15 mouse cellular contexts compared by ENCODE assay signal in the genomic region with DNA sequence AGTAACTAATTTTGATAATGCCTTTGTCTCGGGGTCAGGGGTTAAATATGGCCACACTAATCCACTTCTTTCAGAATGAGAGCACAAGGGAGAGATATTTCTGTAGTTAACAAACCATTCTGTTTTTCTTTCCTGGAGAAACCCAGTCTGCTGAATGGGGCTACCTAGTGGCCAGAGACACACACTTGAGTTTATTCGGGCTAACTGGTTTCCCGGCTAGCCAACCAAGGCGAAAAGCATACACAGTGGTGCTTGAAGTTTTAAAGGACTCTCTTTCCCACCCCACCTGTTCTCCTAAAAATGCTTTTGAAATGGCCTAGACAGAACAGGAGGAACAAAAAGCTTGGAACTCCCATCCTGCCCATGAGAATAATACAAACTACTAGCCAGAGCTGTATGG.
DNase-seq lines count a peak whose midpoint lies in the region; ATAC-seq and TF ChIP-seq lines count a peak whose summit lies in the region.
"Had no signal": no experiment of that assay in that cellular context is flagged by ENCODE, and none has a peak within 500 bp of the region (broad histone marks: within the 10 kb centered on the region; RNA-seq: fewer than 3 reads in every experiment).

No protein-coding gene starts in this region.

- no peak for DNase-seq in gastrocnemius, adult 2 months
- DNase-seq in gastrocnemius, adult 18-20 months (ENCODE audit: low spot score): no peak
- no peak for DNase-seq in lung, postnatal 0 days (ENCODE audit: low spot score)
- DNase-seq in lung, postnatal 4 days: no peak
- peak; percentile 63 for DNase-seq in ZHBTc4 (ENCODE audit: low read depth, low spot score)
- DNase-seq in ovary, postnatal 10 days (ENCODE audit: low spot score): no peak
- DNase-seq in cerebellum, postnatal 25 days: no peak
- DNase-seq: cerebellum, adult 9-11 months; layer of hippocampus, postnatal 36 days had no signal

- peaks cover 12% of the 10 kb centered on the region; the same call in 1 of the 2 replicates for H3K4me1 ChIP-seq in lung, postnatal 0 days (ENCODE audit: insufficient read depth, low read depth, low read length)
- 0 out of 2 replicates have a peak, but pooled peaks cover 7% of the 10 kb centered on the region for H3K4me1 ChIP-seq in stomach, embryonic 15.5 days

- no peaks in the 10 kb centered on the region for H3K27me3 ChIP-seq in lung, postnatal 0 days (replicated peaks; ENCODE audit: insufficient read depth, low read length)
- H3K27me3 ChIP-seq in stomach, embryonic 15.5 days (replicated peaks): 0 out of 2 replicates have a peak, but pooled peaks cover under 1% of the 10 kb centered on the region
- H3K27me3 ChIP-seq: heart, embryonic 15.5 days; megakaryocyte, embryonic 14.5 days; neural tube, embryonic 13.5 days had no signal

- TF ChIP-seq CTCF in gastrocnemius, adult 2 months (IDR thresholded peaks at IDR 0.05): no peak
- TF ChIP-seq CTCF in lung, postnatal 0 days (IDR thresholded peaks at IDR 0.05): no peak

- no peak for TF ChIP-seq EP300 in lung, postnatal 0 days (IDR thresholded peaks at IDR 0.05)

- H3K36me3 ChIP-seq in lung, postnatal 0 days (ENCODE audit: insufficient read depth, low read length): no peaks in the 10 kb centered on the region
- no peaks in the 10 kb centered on the region for H3K36me3 ChIP-seq in stomach, embryonic 15.5 days
- H3K36me3 ChIP-seq: heart, embryonic 15.5 days; limb, embryonic 13.5 days; neural tube, embryonic 13.5 days had no signal

- H3K27ac ChIP-seq in gastrocnemius, adult 2 months: peak overlapping the region; percentile 20; the same call in 1 of the 2 replicates
- peak overlapping the region; percentile 44; the same call in 1 of the 2 replicates for H3K27ac ChIP-seq in lung, postnatal 0 days (ENCODE audit: low read length)
- peak overlapping the region; percentile 0; the same call in 1 of the 2 replicates for H3K27ac ChIP-seq in stomach, embryonic 15.5 days
- H3K27ac ChIP-seq: heart, embryonic 15.5 days; limb, embryonic 13.5 days; neural tube, embryonic 13.5 days had no signal

- ATAC-seq in lung, postnatal 0 days: peak; percentile 36
- ATAC-seq in stomach, embryonic 15.5 days (ENCODE audit: insufficient read depth, low FRiP score, low read depth): no peak
- ATAC-seq: hindbrain, embryonic 16.5 days had no signal

- no peaks in the 10 kb centered on the region for H3K9me3 ChIP-seq in lung, postnatal 0 days (ENCODE audit: low read length)
- no peaks in the 10 kb centered on the region for H3K9me3 ChIP-seq in stomach, embryonic 15.5 days
- H3K9me3 ChIP-seq: heart, embryonic 15.5 days; limb, embryonic 13.5 days; megakaryocyte, embryonic 14.5 days; neural tube, embryonic 13.5 days had no signal

- no peak overlapping the region for H3K9ac ChIP-seq in lung, postnatal 0 days (replicated peaks; ENCODE audit: low read depth)
- H3K9ac ChIP-seq in stomach, embryonic 15.5 days: no peak overlapping the region
- H3K9ac ChIP-seq: heart, embryonic 15.5 days; limb, embryonic 13.5 days; neural tube, embryonic 13.5 days had no signal

- no peak overlapping the region for H3K4me2 ChIP-seq in lung, postnatal 0 days (replicated peaks; ENCODE audit: low read depth, low read length)
- no peak overlapping the region for H3K4me2 ChIP-seq in stomach, embryonic 15.5 days
- H3K4me2 ChIP-seq: heart, embryonic 15.5 days; limb, embryonic 13.5 days; neural tube, embryonic 13.5 days had no signal

- WGBS in lung, postnatal 0 days: 49% methylated on average over 4 of the region's 4 CpGs
- WGBS in stomach, embryonic 15.5 days: 61% methylated on average over 4 of the region's 4 CpGs

- H3K4me3 ChIP-seq in gastrocnemius, adult 2 months: no peak overlapping the region
- H3K4me3 ChIP-seq in lung, postnatal 0 days (ENCODE audit: low read depth, low read length): no peak overlapping the region
- H3K4me3 ChIP-seq in stomach, embryonic 15.5 days (replicated peaks): no peak overlapping the region
- H3K4me3 ChIP-seq: heart, embryonic 15.5 days; limb, embryonic 13.5 days; megakaryocyte, embryonic 14.5 days; neural tube, embryonic 13.5 days had no signal

- intact Hi-C loops in gastrocnemius, adult 2 months (cut with DNase I): loop anchor here (5.0 kb wide), 1 partner anchor 38 kb away; no protein-coding TSS in a partner anchor
